Mouse (Mus musculus) fat pad, adult 2 months (tissue): ENCODE measurements around the gene Jade1.

Experiments
- DNase-seq: peaks from one replicate; pipeline ENCODE4 v3.0.0-alpha.2; 2011; ENCODE audit warnings: low read depth, low spot score; ENCODE audit errors: extremely low read depth

The Jade1 gene

GRCm38 (mm10) chr3:41574720-41575435, 19.3 kb downstream of the Jade1 start:
- no peak for DNase-seq

GRCm38 (mm10) chr3:41575971-41576370, 20.4 kb downstream of the Jade1 start:
- DNase-seq, result no peak

GRCm38 (mm10) chr3:41577240-41577639, 21.7 kb downstream of the Jade1 start:
- DNase-seq, result no peak

DNA sequence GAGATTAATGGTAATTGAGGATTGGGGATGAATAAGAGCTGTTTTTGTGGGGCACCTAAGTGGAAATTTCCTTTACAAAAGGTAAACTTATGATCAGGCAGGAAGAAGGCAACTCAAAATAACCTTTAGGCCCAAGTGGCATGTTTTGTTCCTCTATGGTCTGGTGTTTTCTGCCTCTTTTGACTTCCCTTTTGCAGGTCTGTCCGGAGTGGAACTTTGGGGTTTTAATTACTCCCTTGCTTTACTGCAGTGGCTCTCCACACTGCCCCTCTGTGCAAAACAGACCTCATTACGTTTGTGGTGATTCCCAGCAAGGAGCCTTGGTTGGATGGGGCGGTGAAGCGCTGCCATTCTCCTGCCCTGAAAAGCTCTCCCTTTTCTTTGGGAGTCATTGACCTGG, 24.3 kb downstream of the Jade1 start:
- DNase-seq, result no peak

- DNase-seq, result no peak
Observed at GRCm38 (mm10) chr3:41580401-41581323, 25.1 kb downstream of the Jade1 start.

GRCm38 (mm10) chr3:41581436-41581835, 25.9 kb downstream of the Jade1 start:
- DNase-seq, result no peak

DNA sequence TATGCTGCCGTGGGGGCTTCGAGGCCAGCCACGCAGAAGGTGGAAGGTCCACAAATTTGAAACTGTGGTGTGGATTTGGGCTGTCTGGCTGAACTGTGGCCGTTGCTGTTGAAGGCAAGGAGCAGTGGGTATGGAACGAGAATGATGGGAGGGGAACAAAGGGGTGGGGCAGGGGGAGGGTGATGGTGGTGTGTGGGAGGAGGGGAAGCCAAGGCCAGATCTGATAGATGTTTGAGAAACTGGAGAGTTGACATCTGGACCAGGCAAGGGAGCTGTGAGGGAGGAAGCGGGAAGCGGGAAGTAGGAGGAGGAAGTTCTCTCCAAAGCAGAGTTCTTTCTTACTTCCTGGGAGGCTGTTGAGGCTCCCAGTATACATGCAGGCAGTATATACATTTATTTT, 26.7 kb downstream of the Jade1 start:
- no peak for DNase-seq

- DNase-seq, result no peak
Observed at GRCm38 (mm10) chr3:41583092-41583491, 27.6 kb downstream of the Jade1 start.

GRCm38 (mm10) chr3:41583621-41584020, 28.1 kb downstream of the Jade1 start:
- no peak for DNase-seq

- DNase-seq, result no peak
Observed at GRCm38 (mm10) chr3:41585548-41585947, 30.0 kb downstream of the Jade1 start.

DNA sequence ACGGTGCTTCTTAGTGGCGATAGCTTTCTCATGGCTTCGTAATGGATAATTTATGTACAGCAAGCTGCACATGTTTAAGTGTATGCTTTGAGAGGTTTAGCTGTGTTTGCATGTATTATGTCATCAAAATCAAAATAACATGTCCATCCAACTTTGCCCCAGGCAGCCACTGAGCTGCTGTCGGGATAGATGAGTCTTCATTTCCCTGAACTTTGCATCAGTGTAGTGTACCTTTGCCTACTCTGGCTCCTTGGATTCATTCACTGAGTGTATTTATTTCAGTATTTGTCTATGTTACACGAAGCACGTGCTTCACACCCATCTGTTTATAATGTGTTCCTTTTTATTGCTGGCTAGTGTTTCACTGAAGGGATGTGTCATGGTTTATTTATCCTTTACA, 30.8 kb downstream of the Jade1 start:
- no peak for DNase-seq

- no peak for DNase-seq
Observed at GRCm38 (mm10) chr3:41586917-41587316, 31.4 kb downstream of the Jade1 start.

DNA sequence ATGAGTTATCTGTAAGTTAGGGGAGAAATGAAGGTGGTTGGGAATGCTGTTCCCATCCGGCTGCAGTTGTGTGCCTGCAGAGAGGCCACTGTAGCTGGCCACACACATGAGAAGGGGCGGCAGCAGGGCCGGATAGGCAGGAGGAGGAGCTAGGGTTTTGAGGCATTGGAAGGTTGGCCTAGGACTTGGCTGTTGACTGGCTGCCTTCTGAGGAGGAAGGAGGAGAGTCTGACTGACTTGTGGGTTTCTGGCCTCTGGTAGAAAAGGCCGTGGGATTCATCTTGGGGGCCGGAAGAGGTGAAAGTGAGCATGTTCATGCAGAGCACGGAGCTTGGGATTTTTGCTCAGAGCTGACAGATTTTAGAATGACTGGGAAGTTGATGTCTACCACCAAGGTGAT, 32.1 kb downstream of the Jade1 start:
- DNase-seq, result no peak

GRCm38 (mm10) chr3:41588495-41588894, 33.0 kb downstream of the Jade1 start:
- no peak for DNase-seq

DNA sequence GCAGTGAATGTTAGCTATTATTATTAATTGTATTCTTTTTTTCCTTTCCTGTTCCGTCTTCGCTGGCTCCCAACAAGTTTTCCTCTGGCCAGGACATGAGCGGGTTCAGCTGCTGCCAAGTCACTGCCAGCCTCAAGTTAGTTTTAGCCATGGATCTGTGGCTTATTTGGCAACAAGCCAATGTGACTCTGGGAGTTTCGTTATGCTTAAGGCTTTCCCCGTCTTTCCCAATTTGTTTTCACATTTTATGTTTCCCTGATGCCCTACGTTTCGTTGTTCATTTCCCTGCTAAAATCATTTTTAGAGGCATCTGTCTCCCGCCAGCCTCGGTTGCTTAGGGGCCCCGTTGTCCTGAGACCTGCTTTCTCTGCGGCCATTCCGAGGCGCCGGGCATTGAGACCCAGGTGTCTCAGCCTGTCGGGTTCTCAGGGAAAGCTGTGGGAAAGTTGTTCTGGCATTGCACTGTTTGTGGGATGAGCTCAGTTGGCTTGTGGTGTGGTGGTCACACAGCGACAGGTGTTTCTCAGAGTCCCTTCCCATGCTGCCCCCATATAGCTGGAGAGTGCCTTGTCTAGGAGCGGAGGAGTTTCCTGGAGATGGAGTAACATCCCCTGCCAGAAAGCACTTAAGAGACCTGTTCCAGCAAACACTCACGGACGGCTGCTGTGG, 33.8 kb downstream of the Jade1 start:
- DNase-seq, result no peak

GRCm38 (mm10) chr3:41589988-41590387, 34.5 kb downstream of the Jade1 start:
- no peak for DNase-seq

DNA sequence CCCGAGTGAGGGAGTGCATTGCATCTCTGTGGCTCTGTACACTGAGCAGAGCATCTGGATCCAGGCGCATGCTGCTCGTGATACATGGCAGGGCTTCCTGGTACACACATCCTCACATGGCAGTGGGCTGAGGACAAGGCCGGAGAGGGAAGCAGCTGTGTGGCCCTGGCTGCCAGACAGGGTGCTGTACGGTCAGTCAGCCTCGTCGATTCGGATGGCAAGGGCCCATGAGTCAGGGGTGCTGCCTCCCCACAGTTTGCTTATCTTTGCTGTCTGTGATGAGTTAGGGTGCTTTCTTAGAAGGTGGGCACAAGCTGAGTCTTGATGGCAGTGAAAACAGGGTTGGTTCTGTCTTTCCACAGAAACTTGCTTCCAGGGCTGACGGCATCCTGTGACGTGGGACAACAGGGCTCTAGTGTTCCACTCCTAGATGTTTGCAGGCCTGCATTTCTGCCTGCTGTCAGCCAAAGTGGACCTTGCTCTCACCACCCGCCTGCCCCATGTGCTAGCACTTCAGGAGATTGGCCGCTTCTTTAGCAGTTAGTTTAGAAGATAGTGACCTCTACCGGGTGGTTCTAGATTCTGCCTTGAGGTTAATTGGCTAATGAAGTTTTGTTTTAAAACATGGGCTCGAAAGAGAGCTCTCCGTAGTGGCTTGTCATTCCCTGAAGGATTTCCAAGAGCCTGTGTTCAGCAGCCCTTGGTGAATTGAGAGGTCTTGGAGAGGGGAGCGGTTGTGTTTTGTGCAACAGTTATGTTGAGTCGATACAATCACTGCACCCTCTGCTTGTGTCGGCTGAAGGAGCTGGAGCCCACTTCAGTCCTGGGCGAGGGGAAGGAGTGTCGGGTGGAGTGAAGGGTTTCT, 35.4 kb downstream of the Jade1 start:
- no peak for DNase-seq

DNA sequence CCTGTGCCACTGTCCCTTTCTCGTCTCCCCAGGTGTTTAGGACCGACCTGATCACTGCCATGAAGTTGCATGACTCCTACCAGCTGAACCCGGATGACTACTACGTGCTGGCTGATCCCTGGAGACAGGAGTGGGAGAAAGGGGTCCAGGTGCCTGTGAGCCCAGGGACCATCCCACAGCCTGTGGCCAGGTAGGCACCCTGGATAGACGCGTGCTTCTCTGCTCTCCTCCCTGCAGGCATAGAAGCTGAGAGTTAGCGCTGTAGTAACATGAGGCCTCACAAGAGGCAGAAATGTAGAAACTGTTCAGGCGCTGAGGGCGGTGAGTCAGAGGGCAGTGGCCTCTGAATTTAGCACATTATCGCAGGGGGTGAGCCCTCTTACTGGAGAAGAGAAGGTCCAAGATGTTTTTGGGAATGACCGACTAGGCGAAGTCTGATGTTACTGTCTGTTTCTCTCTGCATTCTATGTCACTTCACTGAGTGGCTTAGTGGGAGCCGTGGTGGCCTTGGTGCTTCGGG, 36.2 kb downstream of the Jade1 start:
- no peak for DNase-seq

GRCm38 (mm10) chr3:41592805-41593204, 37.3 kb downstream of the Jade1 start:
- DNase-seq, result no peak

- DNase-seq, result no peak
Observed at GRCm38 (mm10) chr3:41594097-41594879, 38.8 kb downstream of the Jade1 start.
